ENCODE assay signal across 8 mouse cellular contexts in genomic region chrX:36796734-36797133, GRCm38 (mm10). TPM values are rescaled to one million over a fixed set of nuclear protein-coding genes. Genes with fewer than 3 reads are reported as not detected.
DNase-seq lines count a peak whose midpoint lies in the region; ATAC-seq and TF ChIP-seq lines count a peak whose summit lies in the region.
"Not testable (repeated sequence)": the region's sequence is repeated elsewhere in the genome, so short reads cannot be mapped to it uniquely, and the experiment has no call there.

No protein-coding gene starts in this region.

- not testable (repeated sequence) for H3K9me3 ChIP-seq in MEL (replicated peaks; ENCODE audit: insufficient read depth, low read length); heart, embryonic 10.5 days; hindbrain, embryonic 16.5 days (ENCODE audit: control insufficient read depth, low read length); limb, embryonic 11.5 days (ENCODE audit: control insufficient read depth, low read length); lung, embryonic 14.5 days (ENCODE audit: low read depth, low read length); midbrain, postnatal 0 days (ENCODE audit: low read length)

- not testable (repeated sequence) for TF ChIP-seq RAD21 in MEL (IDR thresholded peaks at IDR 0.05; ENCODE audit: low read depth, low read length)

- not testable (repeated sequence) for TF ChIP-seq CTCF in MEL (IDR thresholded peaks at IDR 0.05 in 2 of 3, conservative IDR thresholded peaks at IDR 0.05 in 1 of 3; ENCODE audit: control insufficient read depth in 1 of 3, insufficient read depth in 1 of 3, low read depth in 2 of 3, low read length in 3 of 3, poor library complexity in 1 of 3, severe bottlenecking in 1 of 3); embryonic fibroblast, embryonic 13.5 days (IDR thresholded peaks at IDR 0.05; ENCODE audit: borderline replicate concordance, insufficient read depth, low read length); lung, embryonic 14.5 days (IDR thresholded peaks at IDR 0.05; ENCODE audit: low read depth); midbrain, postnatal 0 days (IDR thresholded peaks at IDR 0.05); testis, adult 2 months (IDR thresholded peaks at IDR 0.05; ENCODE audit: control insufficient read depth, insufficient read depth, insufficient replicate concordance, low read depth, low read length)

- not testable (repeated sequence) for H3K4me1 ChIP-seq in MEL (ENCODE audit: control insufficient read depth in 1 of 2, insufficient read depth in 2 of 2, low read length in 2 of 2); embryonic fibroblast, embryonic 13.5 days (ENCODE audit: control insufficient read depth, insufficient read depth, low read length); heart, embryonic 10.5 days; hindbrain, embryonic 16.5 days (ENCODE audit: control insufficient read depth, insufficient read depth, low read depth, low read length); limb, embryonic 11.5 days (ENCODE audit: control insufficient read depth, insufficient read depth, low read length); lung, embryonic 14.5 days (ENCODE audit: insufficient read depth); midbrain, postnatal 0 days (ENCODE audit: insufficient read depth, low read length); testis, adult 2 months (ENCODE audit: control insufficient read depth, insufficient read depth, low read length)

- peak overlapping the region; percentile 99 for H3K9ac ChIP-seq in MEL (ENCODE audit: control insufficient read depth, low read depth, low read length, poor library complexity, severe bottlenecking)
- not testable (repeated sequence) for H3K9ac ChIP-seq in hindbrain, embryonic 16.5 days (ENCODE audit: low read depth, low read length); limb, embryonic 11.5 days (ENCODE audit: low read length); midbrain, postnatal 0 days (replicated peaks; ENCODE audit: low read length, poor library complexity, severe bottlenecking)
- H3K9ac ChIP-seq in lung, embryonic 14.5 days, result peak overlapping the region; percentile 68

- WGBS in heart, embryonic 10.5 days, result 71% methylated on average over 8 of the region's 8 CpGs
- 72% methylated on average over 8 of the region's 8 CpGs for WGBS in hindbrain, embryonic 16.5 days
- 74% methylated on average over 8 of the region's 8 CpGs for WGBS in limb, embryonic 11.5 days
- WGBS in lung, embryonic 14.5 days, result 60% methylated on average over 8 of the region's 8 CpGs
- 66% methylated on average over 8 of the region's 8 CpGs for WGBS in midbrain, postnatal 0 days

- H3K4me2 ChIP-seq in hindbrain, embryonic 16.5 days (ENCODE audit: low read length), result peak overlapping the region; percentile 48
- peak overlapping the region; percentile 46; the same call in 1 of the 2 replicates for H3K4me2 ChIP-seq in limb, embryonic 11.5 days (ENCODE audit: low read depth, severe bottlenecking)
- H3K4me2 ChIP-seq in lung, embryonic 14.5 days, result peak overlapping the region; percentile 61
- H3K4me2 ChIP-seq in midbrain, postnatal 0 days (ENCODE audit: low read depth, low read length, poor library complexity, severe bottlenecking), result peak overlapping the region; percentile 46

- DNase-seq in MEL (ENCODE audit: low read depth, low spot score); heart, embryonic 10.5 days (ENCODE audit: low spot score); limb, embryonic 11.5 days (ENCODE audit: low spot score); lung, embryonic 14.5 days; midbrain, postnatal 0 days (ENCODE audit: low spot score): not testable (repeated sequence)

- not testable (repeated sequence) for H3K36me3 ChIP-seq in MEL (ENCODE audit: control insufficient read depth in 1 of 2, insufficient read depth in 2 of 2, low read length in 2 of 2); hindbrain, embryonic 16.5 days (ENCODE audit: control insufficient read depth, insufficient read depth, low read length); limb, embryonic 11.5 days (ENCODE audit: control insufficient read depth, insufficient read depth, low read length); midbrain, postnatal 0 days (ENCODE audit: insufficient read depth, low read length); testis, adult 2 months (ENCODE audit: control insufficient read depth, insufficient read depth, low read length)
- H3K36me3 ChIP-seq in heart, embryonic 10.5 days, result peaks cover 11% of the 10 kb centered on the region
- peaks cover 12% of the 10 kb centered on the region; the same call in 1 of the 2 replicates for H3K36me3 ChIP-seq in lung, embryonic 14.5 days (ENCODE audit: insufficient read depth)

- not testable (repeated sequence) for H3K27me3 ChIP-seq in MEL (ENCODE audit: control insufficient read depth in 1 of 2, insufficient read depth in 2 of 2, low read length in 2 of 2); heart, embryonic 10.5 days (ENCODE audit: insufficient read depth, poor library complexity, severe bottlenecking); hindbrain, embryonic 16.5 days (replicated peaks; ENCODE audit: control insufficient read depth, insufficient read depth, low read length); limb, embryonic 11.5 days (ENCODE audit: control insufficient read depth, insufficient read depth, low read length); lung, embryonic 14.5 days (ENCODE audit: insufficient read depth, low read length); midbrain, postnatal 0 days (ENCODE audit: insufficient read depth, low read length); testis, adult 2 months (ENCODE audit: control insufficient read depth, insufficient read depth, low read length)

- peaks cover 15% of the 10 kb centered on the region for H3K79me2 ChIP-seq in MEL (ENCODE audit: control insufficient read depth, insufficient read depth, low read length, poor library complexity)

- not testable (repeated sequence) for TF ChIP-seq EP300 in MEL (IDR thresholded peaks at IDR 0.05; ENCODE audit: low read depth in 1 of 2, low read length in 2 of 2)

- TF ChIP-seq POLR2A in MEL (IDR thresholded peaks at IDR 0.05; ENCODE audit: control insufficient read depth in 1 of 2, insufficient read depth in 1 of 2, low read depth in 1 of 2, low read length in 2 of 2, poor library complexity in 1 of 2); embryonic fibroblast, embryonic 13.5 days (IDR thresholded peaks at IDR 0.05; ENCODE audit: low read depth, low read length); testis, adult 2 months (IDR thresholded peaks at IDR 0.05; ENCODE audit: control insufficient read depth, low read depth, low read length): not testable (repeated sequence)

- not testable (repeated sequence) for ATAC-seq in hindbrain, embryonic 16.5 days; limb, embryonic 11.5 days (ENCODE audit: insufficient number of reproducible peaks, low FRiP score, low TSS enrichment, low read depth); lung, embryonic 14.5 days (ENCODE audit: insufficient read depth); midbrain, postnatal 0 days (ENCODE audit: low FRiP score)

- H3K27ac ChIP-seq in MEL (ENCODE audit: control insufficient read depth, low read depth, low read length), result peak overlapping the region; percentile 13
- not testable (repeated sequence) for H3K27ac ChIP-seq in embryonic fibroblast, embryonic 13.5 days (ENCODE audit: insufficient read depth, low read length); hindbrain, embryonic 16.5 days (ENCODE audit: low read depth, low read length); limb, embryonic 11.5 days (replicated peaks; ENCODE audit: low read depth, low read length); midbrain, postnatal 0 days (ENCODE audit: low read depth, low read length)
- H3K27ac ChIP-seq in heart, embryonic 10.5 days, result peak overlapping the region; percentile 91; the same call in 1 of the 2 replicates
- H3K27ac ChIP-seq in lung, embryonic 14.5 days (ENCODE audit: low read depth), result peak overlapping the region; percentile 30; the same call in 1 of the 2 replicates
- peak overlapping the region; percentile 85 for H3K27ac ChIP-seq in testis, adult 2 months (ENCODE audit: control insufficient read depth, insufficient read depth, low read depth, low read length)

- peak overlapping the region; percentile 49 to 84 for H3K4me3 ChIP-seq in MEL (ENCODE audit: control insufficient read depth in 1 of 2, insufficient read depth in 1 of 2, low read depth in 2 of 2, low read length in 2 of 2)
- H3K4me3 ChIP-seq in embryonic fibroblast, embryonic 13.5 days (ENCODE audit: insufficient read depth, low read length), result peak overlapping the region; percentile 96
- peak overlapping the region; percentile 70 for H3K4me3 ChIP-seq in heart, embryonic 10.5 days
- H3K4me3 ChIP-seq in hindbrain, embryonic 16.5 days (ENCODE audit: low read length), result peak overlapping the region; percentile 62
- peak overlapping the region; percentile 54 for H3K4me3 ChIP-seq in limb, embryonic 11.5 days (ENCODE audit: low read depth, low read length)
- H3K4me3 ChIP-seq in lung, embryonic 14.5 days (ENCODE audit: low read depth, low read length), result peak overlapping the region; percentile 60
- peak overlapping the region; percentile 53 for H3K4me3 ChIP-seq in midbrain, postnatal 0 days (ENCODE audit: low read depth, low read length)
- peak overlapping the region; percentile 91; the same call in 1 of the 2 replicates for H3K4me3 ChIP-seq in testis, adult 2 months (ENCODE audit: control insufficient read depth, low read depth, low read length)

RNA-seq across cellular contexts. Expression of gene Slc25a5, which starts 1.3 kb away (rescaled TPM):
- total RNA-seq in MEL (2012; rRNA removed), result 704 and 776 TPM in 2 replicates
- polyA plus RNA-seq in MEL (2012; ENCODE audit: insufficient read depth in 1 of 2, insufficient read length in 2 of 2, low read depth in 1 of 2, low replicate concordance in 2 of 2, missing spikeins in 1 of 2), result 1,000 to 10,000 TPM in 1 of 2 experiments, 100 to 1,000 TPM in 1; 263 to 1,006 TPM
- polyA plus RNA-seq in embryonic fibroblast, embryonic 13.5 days (2011; ENCODE audit: insufficient read length, low read depth, missing spikeins), result 488 and 502 TPM in 2 replicates
- polyA plus RNA-seq in heart, embryonic 10.5 days (2016; fragmentation: Nextera tagmentation; extraction: Ambion mirVana), result 1,068 and 1,241 TPM in 2 replicates
- polyA plus RNA-seq in hindbrain, embryonic 16.5 days (2015; fragmentation: Nextera tagmentation; extraction: Ambion mirVana), result 543 and 586 TPM in 2 replicates
- polyA plus RNA-seq in limb, embryonic 11.5 days (2014; fragmentation: Nextera tagmentation; extraction: Ambion mirVana), result 626 and 628 TPM in 2 replicates
- polyA plus RNA-seq in lung, embryonic 14.5 days (2014; fragmentation: Nextera tagmentation; extraction: Ambion mirVana), result 690 and 709 TPM in 2 replicates
- total RNA-seq in midbrain, postnatal 0 days (2014; rRNA removed), result 346 and 392 TPM in 2 replicates
- 483 and 520 TPM in 2 replicates for polyA plus RNA-seq in midbrain, postnatal 0 days (2015; fragmentation: Nextera tagmentation; extraction: Ambion mirVana)
- polyA plus RNA-seq in testis, adult 2 months (2012; rRNA removed), result 62.9 and 65.1 TPM in 2 replicates

RNA-seq across cellular contexts. Expression of gene Slc25a43, which starts 53.3 kb away (rescaled TPM):
- 1.4 and 2.7 TPM in 2 replicates for total RNA-seq in MEL (2012; rRNA removed)
- polyA plus RNA-seq in MEL (2012; ENCODE audit: insufficient read depth in 1 of 2, insufficient read length in 2 of 2, low read depth in 1 of 2, low replicate concordance in 2 of 2, missing spikeins in 1 of 2), result 1 to 10 TPM in 1 of 2 experiments, not detected in 1; 8.3 TPM
- polyA plus RNA-seq in embryonic fibroblast, embryonic 13.5 days (2011; ENCODE audit: insufficient read length, low read depth, missing spikeins), result 2.6 and 6.8 TPM in 2 replicates
- 2.2 and 3.1 TPM in 2 replicates for polyA plus RNA-seq in heart, embryonic 10.5 days (2016; fragmentation: Nextera tagmentation; extraction: Ambion mirVana)
- 0.77 and 0.81 TPM in 2 replicates for polyA plus RNA-seq in hindbrain, embryonic 16.5 days (2015; fragmentation: Nextera tagmentation; extraction: Ambion mirVana)
- polyA plus RNA-seq in limb, embryonic 11.5 days (2014; fragmentation: Nextera tagmentation; extraction: Ambion mirVana), result 1.2 and 1.3 TPM in 2 replicates
- 0.92 and 1.5 TPM in 2 replicates for polyA plus RNA-seq in lung, embryonic 14.5 days (2014; fragmentation: Nextera tagmentation; extraction: Ambion mirVana)
- 0.42 and 0.44 TPM in 2 replicates for total RNA-seq in midbrain, postnatal 0 days (2014; rRNA removed)
- 0.25 and 0.73 TPM in 2 replicates for polyA plus RNA-seq in midbrain, postnatal 0 days (2015; fragmentation: Nextera tagmentation; extraction: Ambion mirVana)
- 2.7 and 2.8 TPM in 2 replicates for polyA plus RNA-seq in testis, adult 2 months (2012; rRNA removed)
